Mouse (Mus musculus): ENCODE measurements at regions not wholly inside any gene's neighbourhood (a gene's known extent, or its start where the extent isn't known, plus 50 kb on each side); places are given as distances from the start of the nearest gene placed in this dataset.

DNA sequence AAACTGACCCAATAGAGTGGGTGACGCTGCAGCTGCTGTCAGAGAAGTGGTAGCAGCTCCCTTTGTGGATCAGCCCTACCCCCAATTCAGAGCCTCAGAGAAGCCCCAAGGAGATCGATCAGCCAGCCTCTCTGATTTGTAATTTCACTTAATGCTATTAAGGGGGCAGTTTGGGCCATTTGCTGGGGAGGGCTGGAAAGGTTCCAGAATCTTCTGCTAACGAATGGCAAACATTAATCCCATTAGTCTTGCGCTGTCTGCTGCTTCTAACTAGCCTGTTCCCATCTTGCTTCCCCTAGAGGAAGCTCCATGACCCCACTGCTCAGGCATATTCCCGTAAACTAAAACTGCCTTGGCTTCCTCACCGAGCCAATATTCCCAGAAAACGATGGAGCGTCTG, 59.9 kb upstream of the Lrrn2 start:
- POLR2A ChIA-PET = no interaction called here
- CTCF ChIA-PET = no interaction called here

DNA sequence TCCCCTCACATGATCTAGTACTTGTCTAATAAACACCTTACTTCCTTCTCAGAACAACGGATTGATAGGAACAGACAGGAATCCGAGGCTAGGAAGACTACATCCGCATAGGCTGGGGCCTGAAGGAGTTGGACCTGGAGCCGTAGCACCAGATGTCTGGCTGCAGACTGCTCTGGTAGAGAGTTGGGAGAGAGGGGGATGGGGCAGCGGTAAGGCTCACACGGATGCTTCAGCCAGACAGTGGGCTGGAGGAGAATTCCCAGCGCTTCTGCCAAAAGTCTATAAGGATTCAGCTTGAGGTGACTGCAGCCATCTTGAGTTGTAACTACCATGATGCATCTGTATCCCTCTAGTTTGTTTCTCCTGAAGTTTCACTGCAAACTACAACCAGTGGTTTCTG, 61.8 kb upstream of the Lrrn2 start:
- CTCF ChIA-PET = no interaction called here
- POLR2A ChIA-PET = no interaction called here

DNA sequence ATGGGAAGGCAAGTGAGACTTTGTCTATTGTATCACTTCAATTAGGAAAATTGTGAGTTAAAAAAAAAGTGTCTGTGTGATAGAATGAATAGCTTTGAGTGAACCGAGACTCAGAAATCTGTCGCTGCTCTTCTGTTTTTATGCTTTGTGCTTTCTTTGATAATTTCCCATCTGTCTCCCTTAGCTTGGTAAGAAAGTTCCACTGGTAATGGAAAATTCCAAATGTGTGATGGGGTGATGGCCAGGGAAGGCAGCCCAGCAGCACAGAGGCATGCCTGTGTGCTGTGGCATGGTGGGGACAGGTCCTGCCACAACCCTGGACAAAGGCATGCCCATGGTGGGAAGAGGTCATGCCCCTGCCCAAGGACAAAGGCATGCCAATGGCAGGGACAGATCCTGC, 62.7 kb upstream of the Lrrn2 start:
- POLR2A ChIA-PET = no interaction called here

GRCm38 (mm10) chr1:132805543-132805942, 63.9 kb upstream of the Nfasc start:
- ChIA-PET POLR2A (interaction anchor here in 1 of 4 experiments (0.6 kb wide), 2 partner anchors 37 to 46 kb away, joined by 3 read pairs; no protein-coding TSS in a partner anchor), CTCF (interaction anchor here in 2 of 4 experiments (0.5 to 1.1 kb wide), 4 partner anchors 64 to 595 kb away, joined by 3 to 7 read pairs (median 4); no protein-coding TSS in a partner anchor)

More for the DNA sequence above, 62.7 kb upstream of the Lrrn2 start:
- CTCF ChIA-PET = no interaction called here

DNA sequence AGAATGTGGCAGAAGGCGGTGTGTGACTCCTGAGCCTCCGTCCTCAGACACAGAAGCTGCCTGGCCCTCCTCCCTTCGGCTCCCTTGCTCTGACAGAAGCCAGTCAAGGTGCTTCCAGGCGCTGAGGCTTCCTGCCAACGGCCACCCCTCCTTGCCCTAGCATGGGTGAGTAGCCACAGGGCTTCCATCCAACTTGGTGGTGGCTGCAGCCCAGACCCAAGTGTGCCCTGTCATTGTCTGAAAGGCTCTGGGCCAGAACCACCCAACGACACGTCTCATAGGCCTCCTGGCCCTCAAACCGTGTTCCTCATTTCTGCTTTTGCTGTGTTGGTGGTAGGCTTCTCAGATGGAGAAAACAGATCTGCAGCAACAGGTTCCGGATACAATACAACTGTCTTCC, 62.2 kb upstream of the Nfasc start:
- CTCF ChIA-PET = interaction anchor here in 1 of 4 experiments (0.6 kb wide), 1 partner anchor 284 kb away, joined by 6 read pairs; no protein-coding TSS in a partner anchor
- POLR2A ChIA-PET = interaction anchor here in 1 of 4 experiments (0.6 kb wide), 1 partner anchor 73 kb away, joined by 4 read pairs; no protein-coding TSS in a partner anchor

GRCm38 (mm10) chr1:132802380-132802779, 60.8 kb upstream of the Nfasc start:
- POLR2A ChIA-PET = no interaction called here

DNA sequence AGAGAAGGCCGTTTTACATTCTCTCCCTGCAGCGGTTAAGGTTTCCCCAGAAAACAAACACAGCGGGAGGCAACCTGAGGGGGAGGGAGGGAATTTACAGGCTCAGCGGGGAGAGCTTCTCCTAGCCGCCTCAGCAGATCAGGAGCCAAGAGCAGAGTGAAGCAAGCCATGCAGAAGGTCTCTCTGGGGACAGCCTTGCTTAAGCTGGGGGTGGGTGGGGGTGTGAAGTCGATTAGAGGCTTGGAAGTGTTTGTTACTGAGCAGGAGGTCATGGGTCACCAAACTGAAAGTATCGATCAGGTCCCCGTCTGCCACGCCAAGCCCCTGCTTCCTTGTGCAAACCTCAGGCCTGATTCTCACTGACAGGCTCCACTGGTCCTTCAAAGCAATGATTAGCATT, 58.7 kb upstream of the Nfasc start:
- CTCF ChIA-PET = interaction anchor here in 2 of 4 experiments (0.6 to 1.5 kb wide), 5 partner anchors 29 to 280 kb away, joined by 3 to 5 read pairs (median 4); no protein-coding TSS in a partner anchor
- POLR2A ChIA-PET = no interaction called here

More at GRCm38 (mm10) chr1:132802380-132802779, 60.8 kb upstream of the Nfasc start:
- CTCF ChIA-PET = interaction anchor here in 2 of 4 experiments (0.5 to 0.8 kb wide), 2 partner anchors 31 to 105 kb away, joined by 3 to 5 read pairs; no protein-coding TSS in a partner anchor

GRCm38 (mm10) chr1:132799258-132799657, 57.7 kb upstream of the Nfasc start:
- POLR2A ChIA-PET = interaction anchor here in 1 of 4 experiments (1.0 kb wide), 1 partner anchor 54 kb away, joined by 3 read pairs; no protein-coding TSS in a partner anchor

DNA sequence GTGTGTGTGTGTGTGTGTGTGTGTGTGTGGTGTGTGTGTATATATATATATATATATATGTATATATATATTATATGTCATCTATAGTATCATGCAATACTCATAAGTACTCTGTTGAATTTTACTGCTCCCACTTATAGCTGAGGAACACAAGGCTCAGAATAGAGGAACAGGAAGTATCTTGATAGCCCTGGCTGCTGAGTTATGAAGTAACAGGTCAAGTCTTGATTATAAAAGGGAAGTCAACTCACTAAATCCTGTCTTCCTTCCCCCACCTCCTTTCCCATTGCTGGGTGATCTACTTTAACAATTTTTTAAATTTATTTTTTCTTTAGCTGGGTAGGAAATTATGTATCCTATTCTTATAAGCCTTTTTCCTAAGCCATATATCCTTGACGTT, 52.9 kb upstream of the Nfasc start:
- POLR2A ChIA-PET = interaction anchor here in 1 of 4 experiments (0.7 kb wide), 1 partner anchor 802 kb away, joined by 3 read pairs; no protein-coding TSS in a partner anchor
- CTCF ChIA-PET = interaction anchor here in 1 of 4 experiments (0.7 kb wide), 1 partner anchor 122 kb away, joined by 3 read pairs; no protein-coding TSS in a partner anchor

More at GRCm38 (mm10) chr1:132799258-132799657, 57.7 kb upstream of the Nfasc start:
- CTCF ChIA-PET = interaction anchor here in 3 of 4 experiments (1.0 to 1.5 kb wide), 4 partner anchors 28 to 191 kb away, joined by 3 to 6 read pairs (median 4); no protein-coding TSS in a partner anchor
